Comparison of ENCODE assay signal across 8 mouse cellular contexts in genomic region chr13:21167910-21168300, GRCm38 (mm10). TPM values are rescaled to one million over a fixed set of nuclear protein-coding genes. Genes with fewer than 3 reads are reported as not detected.
DNase-seq lines count a peak whose midpoint lies in the region; ATAC-seq and TF ChIP-seq lines count a peak whose summit lies in the region.

No protein-coding gene starts in this region.

- peak; percentile 37 for DNase-seq in adrenal gland, postnatal 14 days
- no peak for DNase-seq in adrenal gland, postnatal 36 days
- DNase-seq in Patski (ENCODE audit: low read depth, low spot score) = no peak
- DNase-seq in lung, postnatal 10 days = peak; percentile 40
- DNase-seq in urinary bladder, adult 2 months (ENCODE audit: low spot score) = no peak

- TF ChIP-seq CTCF in Patski (IDR thresholded peaks at IDR 0.05) = no peak

- no peak overlapping the region for H3K9ac ChIP-seq in forebrain, embryonic 13.5 days
- H3K9ac ChIP-seq in intestine, embryonic 16.5 days (ENCODE audit: low read depth, low read length) = peak overlapping the region; percentile 65; the same call in 1 of the 2 replicates
- H3K9ac ChIP-seq in stomach, embryonic 16.5 days (ENCODE audit: low read length) = no peak overlapping the region; the same call in 1 of the 2 replicates

- POLR2A ChIA-PET in Patski (lab: Charles Lee) = no interaction called here

- in situ Hi-C loops in Patski (cut with MboI; ENCODE audit: low pct_unique_long_range_greater_than_20kb) = loop anchor here (5.0 to 25.0 kb wide), 3 partner anchors 547 to 1806 kb away; partner anchors contain the start of genes Hist1h2ag, Hist1h2ai, Hist1h2bj and Hist1h2bl

- peaks cover 13% of the 10 kb centered on the region for H3K4me1 ChIP-seq in forebrain, embryonic 13.5 days
- peaks cover 4% of the 10 kb centered on the region for H3K4me1 ChIP-seq in intestine, embryonic 16.5 days (ENCODE audit: control insufficient read depth, insufficient read depth, low read length)
- peaks cover 7% of the 10 kb centered on the region for H3K4me1 ChIP-seq in stomach, embryonic 16.5 days (ENCODE audit: control insufficient read depth, insufficient read depth, low read length)

- H3K4me2 ChIP-seq in forebrain, embryonic 13.5 days = peak overlapping the region; percentile 86
- H3K4me2 ChIP-seq in intestine, embryonic 16.5 days (ENCODE audit: low read depth, low read length) = peak overlapping the region; percentile 84
- peak overlapping the region; percentile 88 for H3K4me2 ChIP-seq in stomach, embryonic 16.5 days (ENCODE audit: low read depth, low read length)

- 0% methylated on average over 8 of the region's 8 CpGs for WGBS in forebrain, embryonic 13.5 days
- WGBS in intestine, embryonic 16.5 days = under 1% methylated on average over 8 of the region's 8 CpGs
- WGBS in stomach, embryonic 16.5 days = under 1% methylated on average over 8 of the region's 8 CpGs

- no peak overlapping the region for H3K27ac ChIP-seq in forebrain, embryonic 13.5 days
- no peak overlapping the region for H3K27ac ChIP-seq in intestine, embryonic 16.5 days (ENCODE audit: low read length)
- no peak overlapping the region for H3K27ac ChIP-seq in stomach, embryonic 16.5 days (ENCODE audit: low read length)

- peak overlapping the region; percentile 63 for H3K4me3 ChIP-seq in forebrain, embryonic 13.5 days
- peak overlapping the region; percentile 66 for H3K4me3 ChIP-seq in intestine, embryonic 16.5 days (ENCODE audit: low read length)
- H3K4me3 ChIP-seq in stomach, embryonic 16.5 days (replicated peaks; ENCODE audit: low read length) = peak overlapping the region; percentile 59

- H3K36me3 ChIP-seq in forebrain, embryonic 13.5 days (ENCODE audit: poor library complexity, severe bottlenecking) = no peaks in the 10 kb centered on the region
- no peaks in the 10 kb centered on the region for H3K36me3 ChIP-seq in intestine, embryonic 16.5 days (ENCODE audit: control insufficient read depth, insufficient read depth, low read length)
- no peaks in the 10 kb centered on the region for H3K36me3 ChIP-seq in stomach, embryonic 16.5 days (ENCODE audit: control insufficient read depth, insufficient read depth, low read length)

- no peaks in the 10 kb centered on the region for H3K27me3 ChIP-seq in Patski
- H3K27me3 ChIP-seq in forebrain, embryonic 13.5 days = 0 out of 2 replicates have a peak, but pooled peaks cover 7% of the 10 kb centered on the region
- H3K27me3 ChIP-seq in intestine, embryonic 16.5 days (replicated peaks; ENCODE audit: control insufficient read depth, insufficient read depth, low read length) = no peaks in the 10 kb centered on the region
- H3K27me3 ChIP-seq in stomach, embryonic 16.5 days (ENCODE audit: control insufficient read depth, insufficient read depth, low read length) = no peaks in the 10 kb centered on the region

- peak; percentile 14 for ATAC-seq in Patski
- ATAC-seq in forebrain, embryonic 13.5 days = peak; percentile 50
- peak; percentile 38; the same call in 1 of the 2 replicates for ATAC-seq in intestine, embryonic 16.5 days
- 0 out of 2 replicates have a peak, but pooled peaks have one; percentile 35 for ATAC-seq in stomach, embryonic 16.5 days (ENCODE audit: insufficient read depth, low FRiP score)

- no peaks in the 10 kb centered on the region for H3K9me3 ChIP-seq in forebrain, embryonic 13.5 days (replicated peaks)
- H3K9me3 ChIP-seq in intestine, embryonic 16.5 days (ENCODE audit: control insufficient read depth, low read length) = no peaks in the 10 kb centered on the region
- no peaks in the 10 kb centered on the region for H3K9me3 ChIP-seq in stomach, embryonic 16.5 days (replicated peaks; ENCODE audit: control insufficient read depth, low read length)

- CTCF ChIA-PET in Patski (lab: Charles Lee) = interaction anchor here (0.9 to 2.9 kb wide), 4 partner anchors 8 to 149 kb away, joined by 3 to 12 read pairs (median 5); no protein-coding TSS in a partner anchor

RNA-seq across cellular contexts. Expression of gene Trim27, which starts 11.3 kb away (rescaled TPM):
- total RNA-seq in adrenal gland, postnatal 14 days (2021) = 51.5 and 56.3 TPM in 2 replicates
- 10 to 100 TPM; 53.3 to 58.8 TPM for total RNA-seq in adrenal gland, postnatal 36 days (2021)
- 57.8 TPM for polyA plus RNA-seq in Patski (2021)
- 109 and 114 TPM in 2 replicates for polyA plus RNA-seq in forebrain, embryonic 13.5 days (2015; fragmentation: Nextera tagmentation; extraction: Ambion mirVana)
- polyA plus RNA-seq in intestine, embryonic 16.5 days (2015; fragmentation: Nextera tagmentation; extraction: Ambion mirVana) = 119 and 122 TPM in 2 replicates
- polyA plus RNA-seq in stomach, embryonic 16.5 days (2015; fragmentation: Nextera tagmentation; extraction: Ambion mirVana) = 84.2 and 84.3 TPM in 2 replicates
- 40.5 and 48.2 TPM in 2 replicates for polyA plus RNA-seq in urinary bladder, adult 2 months (2012; rRNA removed)

RNA-seq across cellular contexts. Expression of gene Olfr1368, which starts 22.2 kb away (rescaled TPM):
- not detected in 2 replicates for total RNA-seq in adrenal gland, postnatal 14 days (2021)
- not detected for total RNA-seq in adrenal gland, postnatal 36 days (2021)
- not detected for polyA plus RNA-seq in Patski (2021)
- polyA plus RNA-seq in forebrain, embryonic 13.5 days (2015; fragmentation: Nextera tagmentation; extraction: Ambion mirVana) = not detected in 2 replicates
- polyA plus RNA-seq in intestine, embryonic 16.5 days (2015; fragmentation: Nextera tagmentation; extraction: Ambion mirVana) = not detected in 2 replicates
- polyA plus RNA-seq in stomach, embryonic 16.5 days (2015; fragmentation: Nextera tagmentation; extraction: Ambion mirVana) = not detected in 2 replicates
- polyA plus RNA-seq in urinary bladder, adult 2 months (2012; rRNA removed) = not detected in 2 replicates

RNA-seq across cellular contexts. Expression of gene Olfr263, which starts 38.5 kb away (rescaled TPM):
- total RNA-seq in adrenal gland, postnatal 14 days (2021) = not detected in 2 replicates
- total RNA-seq in adrenal gland, postnatal 36 days (2021) = not detected
- not detected for polyA plus RNA-seq in Patski (2021)
- not detected in 2 replicates for polyA plus RNA-seq in forebrain, embryonic 13.5 days (2015; fragmentation: Nextera tagmentation; extraction: Ambion mirVana)
- not detected in 2 replicates for polyA plus RNA-seq in intestine, embryonic 16.5 days (2015; fragmentation: Nextera tagmentation; extraction: Ambion mirVana)
- not detected in 2 replicates for polyA plus RNA-seq in stomach, embryonic 16.5 days (2015; fragmentation: Nextera tagmentation; extraction: Ambion mirVana)
- polyA plus RNA-seq in urinary bladder, adult 2 months (2012; rRNA removed) = not detected in 2 replicates

RNA-seq across cellular contexts. Expression of gene Olfr1369-ps1, which starts 56.6 kb away (rescaled TPM):
- total RNA-seq in adrenal gland, postnatal 14 days (2021) = not detected in 2 replicates
- total RNA-seq in adrenal gland, postnatal 36 days (2021) = not detected
- polyA plus RNA-seq in Patski (2021) = 0.08 TPM
- 0.05 TPM in 2 replicates for polyA plus RNA-seq in forebrain, embryonic 13.5 days (2015; fragmentation: Nextera tagmentation; extraction: Ambion mirVana)
- 0.04 TPM in 1 of 2 replicates, not detected in the other for polyA plus RNA-seq in intestine, embryonic 16.5 days (2015; fragmentation: Nextera tagmentation; extraction: Ambion mirVana)
- polyA plus RNA-seq in stomach, embryonic 16.5 days (2015; fragmentation: Nextera tagmentation; extraction: Ambion mirVana) = not detected in 2 replicates
- polyA plus RNA-seq in urinary bladder, adult 2 months (2012; rRNA removed) = not detected in 2 replicates

Comparison
In these comparisons a context has a peak if more than half of its experiments do, and no peak if none do; other contexts are left out.
1. DNase-seq: peak in adrenal gland, postnatal 14 days (single experiment) and lung, postnatal 10 days (single experiment); none in adrenal gland, postnatal 36 days (0 of 2), Patski (single experiment) and urinary bladder, adult 2 months (single experiment).
2. Peak in every context shown above with its lines, with median percentiles within 50 percentile points of each other: ATAC-seq, H3K4me2 ChIP-seq and H3K4me3 ChIP-seq.